Mouse (Mus musculus) adrenal gland, adult (tissue): ENCODE data around the gene Rab3d.
"Not testable (repeated sequence)": the region's sequence is repeated elsewhere in the genome, so short reads cannot be mapped to it uniquely, and the experiment has no call there.

Experiments used
- DNase-seq, 2 experiments: peaks; one replicate each; pipeline ENCODE4 v3.0.0; 2022 to 2023; ENCODE audit warnings: low spot score in 1 of 2; ENCODE audit not compliant: inconsistent age in 2 of 2

Rab3d gene

GRCm38 (mm10) chr9:21909474-21910223 lies 8.3 kb downstream of the Rab3d start:
- no peak for DNase-seq

- DNase-seq, result no peak
Measured at GRCm38 (mm10) chr9:21908216-21908615, 9.8 kb downstream of the Rab3d start.

GRCm38 (mm10) chr9:21904031-21904430 lies 14.0 kb downstream of the Rab3d start:
- DNase-seq, result no peak

GRCm38 (mm10) chr9:21901223-21901820 lies 16.7 kb downstream of the Rab3d start:
- DNase-seq, result peak; percentile 58 to 87

- DNase-seq, result no peak
Measured at GRCm38 (mm10) chr9:21889229-21889628, 28.8 kb downstream of the Rab3d start.

GRCm38 (mm10) chr9:21876601-21877000 lies 41.4 kb downstream of the Rab3d start:
- DNase-seq, result no peak

GRCm38 (mm10) chr9:21872204-21872603 lies 45.8 kb downstream of the Rab3d start:
- DNase-seq, result peak in 1 of 2 experiments; percentile 46

GRCm38 (mm10) chr9:21870879-21871524 lies 47.0 kb downstream of the Rab3d start:
- peak; percentile 57 to 83 for DNase-seq

GRCm38 (mm10) chr9:21869290-21869689 lies 48.7 kb downstream of the Rab3d start:
- DNase-seq, result peak; percentile 70 to 87

- DNase-seq, result peak; percentile 56 to 74
Measured at GRCm38 (mm10) chr9:21867726-21868125, 50.3 kb downstream of the Rab3d start.

- DNase-seq, result peak in 1 of 2 experiments; percentile 76
Measured at GRCm38 (mm10) chr9:21866641-21867040, 51.4 kb downstream of the Rab3d start.

GRCm38 (mm10) chr9:21865673-21866398 lies 52.2 kb downstream of the Rab3d start:
- peak in 1 of 2 experiments; percentile 82 for DNase-seq

- DNase-seq, result no peak
Measured at GRCm38 (mm10) chr9:21862181-21862580, 55.8 kb downstream of the Rab3d start.

GRCm38 (mm10) chr9:21860349-21860748 lies 57.6 kb downstream of the Rab3d start:
- not testable (repeated sequence) for DNase-seq

- no peak for DNase-seq
Measured at GRCm38 (mm10) chr9:21859606-21860005, 58.4 kb downstream of the Rab3d start.

- DNase-seq, result peak; percentile 71 to 81
Measured at GRCm38 (mm10) chr9:21858084-21858483, 59.9 kb downstream of the Rab3d start.

GRCm38 (mm10) chr9:21857501-21857900 lies 60.5 kb downstream of the Rab3d start:
- no peak for DNase-seq
